Mouse (Mus musculus) brain, embryonic 14.5 days (tissue): Measurements from ENCODE around the gene AW822073.

Source experiments
- CTCF ChIP-seq: fragments of 200-500 bp; IDR thresholded peaks from 2 replicates; pipeline ENCODE4 v1.5.1; 2012; ENCODE audit warnings: inconsistent platforms, mild to moderate bottlenecking, moderate library complexity, borderline replicate concordance; ENCODE audit not compliant: insufficient read depth, insufficient read length; ENCODE audit errors: extremely low read depth
- POLR2A ChIP-seq: fragments of 200-500 bp; IDR thresholded peaks from 2 replicates; pipeline ENCODE4 v1.6.1; 2012; ENCODE audit warnings: mild to moderate bottlenecking, inconsistent platforms, borderline replicate concordance; ENCODE audit not compliant: poor library complexity, insufficient read depth, insufficient read length, severe bottlenecking; ENCODE audit errors: extremely low read depth

- no peak for TF ChIP-seq CTCF
- no peak for TF ChIP-seq POLR2A
These were observed 9.4 kb downstream of the AW822073 start for GRCm38 (mm10) chr10:58215353-58215752.
